Mouse (Mus musculus) liver, postnatal 0 days (tissue): ENCODE measurements at regions not wholly inside any gene's neighbourhood (a gene's known extent, or its start where the extent isn't known, plus 50 kb on each side); places are given as distances from the start of the nearest gene placed in this dataset.

Experiments
- ATAC-seq: fragments of 200-750 bp; cut with Nextera tagmentation; 2 replicates; pipeline ENCODE4 v1.8.0; 2017; ENCODE audit warnings: mild to moderate bottlenecking, moderate library complexity
- DNase-seq: peaks from one replicate; pipeline ENCODE4 v3.0.0-alpha.2; 2016
- H3K27ac ChIP-seq: fragments of 300-500 bp; sonication (generic); 2 replicates; pipeline ENCODE4 v1.5.1; 2014; ENCODE audit warnings: antibody characterized with exemption, moderate library complexity, mild to moderate bottlenecking, low read depth
- H3K27me3 ChIP-seq: fragments of 300-500 bp; sonication (generic); 2 replicates; pipeline ENCODE4 v1.6.1; 2014; ENCODE audit warnings: low read length, control low read depth, mixed read lengths; ENCODE audit not compliant: insufficient read depth
- H3K36me3 ChIP-seq: fragments of 300-500 bp; sonication (generic); replicated peaks from 2 replicates; pipeline ENCODE4 v1.6.1; 2014; ENCODE audit warnings: mild to moderate bottlenecking, control low read depth, low read length, moderate library complexity, mixed read lengths; ENCODE audit not compliant: insufficient read depth
- H3K4me1 ChIP-seq: fragments of 300-500 bp; sonication (generic); 2 replicates; pipeline ENCODE4 v1.6.1; 2014; ENCODE audit warnings: antibody characterized with exemption, mild to moderate bottlenecking, control low read depth; ENCODE audit not compliant: insufficient read depth
- H3K4me2 ChIP-seq: fragments of 300-500 bp; sonication (generic); 2 replicates; pipeline ENCODE4 v1.6.1; 2014; ENCODE audit warnings: low read depth, mild to moderate bottlenecking, low read length, moderate library complexity, mixed read lengths
- H3K4me3 ChIP-seq: fragments of 300-500 bp; sonication (generic); 2 replicates; pipeline ENCODE4 v1.5.1; 2014; ENCODE audit warnings: low read depth, low read length
- H3K9ac ChIP-seq: fragments of 300-500 bp; sonication (generic); replicated peaks from 2 replicates; pipeline ENCODE4 v1.6.1; 2014; ENCODE audit warnings: mild to moderate bottlenecking, moderate library complexity
- H3K9me3 ChIP-seq: fragments of 300-500 bp; sonication (generic); 2 replicates; pipeline ENCODE4 v1.6.1; 2016; ENCODE audit warnings: mild to moderate bottlenecking, control low read depth, low read length, mixed read lengths
- CTCF ChIP-seq: sonication (generic); IDR thresholded peaks from 2 replicates; pipeline ENCODE4 v1.5.1; 2016; ENCODE audit warnings: antibody characterized with exemption, low read depth
- EP300 ChIP-seq: IDR thresholded peaks from 2 replicates; pipeline ENCODE4 v1.6.1; 2016; ENCODE audit warnings: antibody characterized with exemption, low read depth, mild to moderate bottlenecking
- WGBS: fragments of 180-500 bp; shearing (Covaris S2); extraction: QIAGEN DNeasy Blood & Tissue Kit; methylation state at CpG from one replicate; pipeline ENCODE4 v1.1.7; 2014; ENCODE audit not compliant: insufficient replicate concordance; 5-methylcytosine and 5-hydroxymethylcytosine counted together

DNA sequence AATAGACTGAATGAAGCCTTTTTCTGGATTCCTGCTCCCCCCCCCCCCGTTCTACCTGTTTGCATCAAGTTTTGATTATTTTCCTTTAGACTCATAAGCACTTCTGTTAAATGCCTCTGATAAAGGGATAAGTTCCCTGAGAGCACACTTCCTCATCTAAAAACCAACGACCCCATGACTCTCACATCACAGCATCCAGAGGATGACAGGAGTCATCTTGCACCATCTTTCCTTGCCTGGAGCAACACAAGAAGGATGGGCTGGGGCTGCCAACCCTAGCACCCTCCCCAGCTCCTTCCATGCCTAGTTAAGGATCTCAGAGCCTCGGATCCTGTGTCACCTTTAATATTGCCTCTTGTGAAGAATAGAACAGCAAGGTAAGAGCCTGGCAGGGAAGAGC, 170.0 kb downstream of the Ktn1 start:
- H3K36me3 ChIP-seq: no peaks in the 10 kb centered on the region
- no peaks in the 10 kb centered on the region for H3K9me3 ChIP-seq
- TF ChIP-seq CTCF (no peak), EP300 (no peak)
- H3K4me2 ChIP-seq: no peak overlapping the region
- no peaks in the 10 kb centered on the region for H3K4me1 ChIP-seq
- H3K27ac ChIP-seq: no peak overlapping the region
- no peak for ATAC-seq
- H3K4me3 ChIP-seq: no peak overlapping the region
- no peak for DNase-seq
- 59% methylated on average over 3 of the region's 3 CpGs for WGBS
- H3K9ac ChIP-seq: no peak overlapping the region
- no peaks in the 10 kb centered on the region for H3K27me3 ChIP-seq

GRCm38 (mm10) chr14:47818641-47819040, 170.4 kb downstream of the Ktn1 start:
- TF ChIP-seq EP300 (no peak), CTCF (no peak)
- Histone ChIP-seq H3K9ac (no peak overlapping the region), H3K4me3 (no peak overlapping the region), H3K36me3 (no peaks in the 10 kb centered on the region), H3K4me2 (no peak overlapping the region), H3K9me3 (no peaks in the 10 kb centered on the region), H3K27me3 (no peaks in the 10 kb centered on the region), H3K27ac (no peak overlapping the region), H3K4me1 (no peaks in the 10 kb centered on the region)
- no peak for ATAC-seq
- WGBS: 51% methylated on average over 3 of the region's 3 CpGs
- no peak for DNase-seq

GRCm38 (mm10) chr14:47820571-47821143, 172.4 kb downstream of the Ktn1 start:
- DNase-seq (no peak), ATAC-seq (no peak)
- Histone ChIP-seq H3K9me3 (no peaks in the 10 kb centered on the region), H3K9ac (no peak overlapping the region), H3K27me3 (no peaks in the 10 kb centered on the region), H3K4me3 (no peak overlapping the region), H3K36me3 (no peaks in the 10 kb centered on the region), H3K4me2 (no peak overlapping the region), H3K4me1 (no peaks in the 10 kb centered on the region), H3K27ac (no peak overlapping the region)
- TF ChIP-seq CTCF (no peak), EP300 (no peak)
- WGBS: 61% methylated on average over 13 of the region's 13 CpGs

DNA sequence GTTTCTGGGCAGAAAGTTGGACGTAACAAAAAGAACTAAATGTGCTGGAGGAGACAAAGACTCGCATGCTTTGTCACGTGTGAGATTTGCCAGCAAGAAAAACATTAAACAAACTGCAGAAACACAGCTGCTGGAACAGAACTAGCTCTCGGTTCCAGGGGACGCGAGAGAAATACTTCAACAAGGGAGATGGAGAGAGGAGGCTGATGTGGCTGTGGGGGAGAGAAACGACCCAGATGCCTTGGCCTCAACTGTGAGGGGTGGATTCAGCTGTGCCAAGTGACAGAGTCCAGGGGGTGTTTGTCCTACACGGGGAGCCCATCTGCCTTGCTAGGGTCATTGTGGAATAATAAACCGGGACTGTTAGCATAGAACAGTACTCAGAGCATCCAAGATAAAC, 174.9 kb downstream of the Ktn1 start:
- Histone ChIP-seq H3K4me3 (no peak overlapping the region), H3K9ac (no peak overlapping the region), H3K9me3 (no peaks in the 10 kb centered on the region), H3K4me1 (peaks cover 4% of the 10 kb centered on the region; the same call in 1 of the 2 replicates), H3K4me2 (no peak overlapping the region), H3K27me3 (no peaks in the 10 kb centered on the region), H3K27ac (no peak overlapping the region), H3K36me3 (no peaks in the 10 kb centered on the region)
- no peak for DNase-seq
- TF ChIP-seq EP300 (no peak), CTCF (no peak)
- 69% methylated on average over 9 of the region's 9 CpGs for WGBS
- ATAC-seq: no peak

- whole genome bisulfite sequencing: 33% methylated on average over 8 of the region's 8 CpGs
- peak; percentile 67 for ATAC-seq
- H3K4me1 ChIP-seq: peaks cover 4% of the 10 kb centered on the region; the same call in 1 of the 2 replicates
- H3K4me3 ChIP-seq: no peak overlapping the region
- no peaks in the 10 kb centered on the region for H3K36me3 ChIP-seq
- H3K27ac ChIP-seq: peak overlapping the region; percentile 36; the same call in 1 of the 2 replicates
- no peak for DNase-seq
- no peak overlapping the region for H3K9ac ChIP-seq
- no peaks in the 10 kb centered on the region for H3K9me3 ChIP-seq
- no peak overlapping the region for H3K4me2 ChIP-seq
- no peaks in the 10 kb centered on the region for H3K27me3 ChIP-seq
- no peak for TF ChIP-seq CTCF
- TF ChIP-seq EP300: no peak
These were observed 175.4 kb downstream of the Ktn1 start for GRCm38 (mm10) chr14:47823696-47824095.

GRCm38 (mm10) chr14:47825446-47825956, 177.3 kb downstream of the Ktn1 start:
- H3K4me1 ChIP-seq: peaks cover 4% of the 10 kb centered on the region; the same call in 1 of the 2 replicates
- no peaks in the 10 kb centered on the region for H3K9me3 ChIP-seq
- no peak overlapping the region for H3K27ac ChIP-seq
- no peak overlapping the region for H3K4me3 ChIP-seq
- TF ChIP-seq EP300 (no peak), CTCF (no peak)
- no peak overlapping the region for H3K4me2 ChIP-seq
- H3K27me3 ChIP-seq: no peaks in the 10 kb centered on the region
- 46% methylated on average over 3 of the region's 3 CpGs for WGBS
- ATAC-seq (no peak), DNase-seq (no peak)
- H3K36me3 ChIP-seq: no peaks in the 10 kb centered on the region
- no peak overlapping the region for H3K9ac ChIP-seq
